Mouse (Mus musculus) lung, adult 2 months (tissue): ENCODE results near the gene Hoxa5.

ENCODE experiments used
- CTCF ChIP-seq: fragments of 200-500 bp; IDR thresholded peaks from 2 replicates; pipeline ENCODE4 v1.5.1; 2011; ENCODE audit warnings: mild to moderate bottlenecking, low read length, control low read depth; ENCODE audit not compliant: insufficient read depth
- POLR2A ChIP-seq: fragments of 200-500 bp; IDR thresholded peaks from 2 replicates; pipeline ENCODE4 v1.6.1; 2011; ENCODE audit warnings: low read depth, mild to moderate bottlenecking, control low read depth, low read length, borderline replicate concordance; ENCODE audit errors: extremely low read depth

DNA sequence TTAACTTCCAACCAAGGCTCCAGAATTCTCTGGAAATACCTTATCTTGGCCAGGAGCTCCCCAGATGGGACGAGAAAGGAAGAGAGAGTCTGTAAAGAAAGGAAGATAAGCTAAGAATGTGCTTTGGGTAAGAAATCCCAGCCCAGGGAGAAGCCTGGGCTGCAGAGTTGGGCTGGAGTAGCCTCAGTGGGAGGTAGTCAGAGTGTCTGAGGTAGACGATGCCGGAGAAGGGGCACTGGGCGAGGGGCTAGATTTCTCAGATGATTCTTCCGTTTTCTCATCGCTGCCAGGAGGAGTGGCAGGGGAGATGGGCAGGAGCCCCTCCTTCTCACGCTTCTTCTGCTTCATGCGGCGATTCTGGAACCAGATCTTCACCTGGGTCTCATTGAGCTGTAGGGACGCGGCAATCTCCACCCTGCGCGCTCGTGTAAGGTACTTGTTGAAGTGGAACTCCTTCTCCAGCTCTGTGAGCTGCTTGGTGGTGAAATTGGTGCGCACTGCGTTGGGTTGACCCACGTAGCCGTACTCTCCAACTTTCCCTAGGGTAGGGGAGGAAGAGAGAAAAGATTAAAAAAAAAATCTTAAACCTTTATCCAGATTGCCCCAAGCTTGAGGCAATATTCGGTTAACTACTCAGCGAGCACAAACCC lies 47.7 kb downstream of the Hoxa5 start:
- no peak for TF ChIP-seq CTCF
- no peak for TF ChIP-seq POLR2A
